Mouse (Mus musculus) kidney, adult 2 months (tissue): ENCODE results near the gene Gzmk.
"Not testable (repeated sequence)": the region's sequence is repeated elsewhere in the genome, so short reads cannot be mapped to it uniquely, and the experiment has no call there.

Experiments
- CTCF ChIP-seq: fragments of 200-500 bp; conservative IDR thresholded peaks from 2 replicates; pipeline ENCODE4 v1.5.1; 2011; ENCODE audit warnings: low read depth, mild to moderate bottlenecking, control low read depth, low read length, moderate library complexity, mixed read lengths; ENCODE audit not compliant: insufficient read depth, insufficient read length
- POLR2A ChIP-seq: fragments of 200-500 bp; IDR thresholded peaks from one replicate; pipeline ENCODE4 v1.6.1; 2011; ENCODE audit warnings: low read depth, low read length, control low read depth

DNA sequence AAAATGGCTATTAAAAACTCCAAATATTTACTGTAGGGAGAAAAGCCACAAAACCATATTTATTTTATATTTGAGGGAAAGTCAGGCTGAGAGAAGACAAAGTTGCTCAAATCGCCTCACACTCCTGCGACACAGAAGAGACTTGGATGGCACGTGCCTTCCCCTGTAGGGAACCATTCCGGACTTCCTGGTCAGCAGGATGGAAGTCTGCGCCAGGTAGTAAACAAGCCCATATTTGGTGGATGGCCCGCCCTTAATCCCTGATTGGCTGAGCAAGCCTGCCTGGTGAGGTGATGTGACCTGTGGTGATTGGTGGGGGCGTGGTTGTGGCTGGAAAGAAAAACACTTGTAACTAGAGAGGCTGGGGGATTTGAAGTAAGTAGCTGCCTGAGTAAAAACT, 26.9 kb upstream of the Gzmk start:
- not testable (repeated sequence) for TF ChIP-seq POLR2A, CTCF
